Mouse (Mus musculus): ENCODE measurements around the gene 4930470P17Rik.

DNA sequence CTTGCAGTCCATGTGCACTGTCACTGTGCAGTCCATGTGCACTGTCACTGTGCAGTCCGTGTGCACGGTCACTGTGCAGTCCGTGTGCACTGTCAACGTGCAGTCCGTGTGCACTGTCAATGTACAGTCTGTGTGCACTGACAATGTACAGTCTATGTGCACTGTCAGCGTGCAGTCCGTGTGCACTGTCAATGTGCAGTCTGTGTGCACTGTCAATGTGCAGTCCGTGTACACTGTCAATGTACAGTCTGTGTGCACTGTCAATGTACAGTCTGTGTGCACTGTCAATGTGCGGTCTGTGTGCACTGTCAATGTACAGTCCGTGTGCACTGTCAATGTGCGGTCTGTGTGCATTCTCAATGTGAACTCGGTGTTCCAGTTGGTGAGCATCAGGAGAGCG is 17.1 kb downstream of the 4930470P17Rik start:
- no peak for TF ChIP-seq POLR2A (IDR thresholded peaks at IDR 0.05; ENCODE audit: insufficient read depth, low read depth, low read length)
- TF ChIP-seq CTCF (IDR thresholded peaks at IDR 0.05), result no peak

Data from heart, adult 2 months (tissue).